Mouse (Mus musculus): ENCODE data around the gene Spata17.

The Spata17 gene

GRCm38 (mm10) chr1:187086027-187086426 is 129.2 kb downstream of the Spata17 start:
- no peak for DNase-seq (ENCODE audit: low read depth)

- DNase-seq (ENCODE audit: low read depth), result no peak
These were observed 137.9 kb downstream of the Spata17 start for GRCm38 (mm10) chr1:187077352-187077751.

GRCm38 (mm10) chr1:187077043-187077334 is 138.3 kb downstream of the Spata17 start:
- DNase-seq (ENCODE audit: low read depth), result no peak

- DNase-seq (ENCODE audit: low read depth), result no peak
These were observed 138.8 kb downstream of the Spata17 start for GRCm38 (mm10) chr1:187076198-187077042.

GRCm38 (mm10) chr1:187059874-187060273 is 155.4 kb downstream of the Spata17 start:
- DNase-seq (ENCODE audit: low read depth), result no peak

GRCm38 (mm10) chr1:187054333-187054732 is 160.9 kb downstream of the Spata17 start:
- DNase-seq (ENCODE audit: low read depth), result no peak

GRCm38 (mm10) chr1:187053862-187054261 is 161.4 kb downstream of the Spata17 start:
- DNase-seq (ENCODE audit: low read depth), result no peak

- DNase-seq (ENCODE audit: low read depth), result no peak
These were observed 162.7 kb downstream of the Spata17 start for GRCm38 (mm10) chr1:187052532-187052931.

- no peak for DNase-seq (ENCODE audit: low read depth)
These were observed 164.0 kb downstream of the Spata17 start for GRCm38 (mm10) chr1:187051296-187051695.

- no peak for DNase-seq (ENCODE audit: low read depth)
These were observed 166.5 kb downstream of the Spata17 start for GRCm38 (mm10) chr1:187048681-187049288.

GRCm38 (mm10) chr1:187044726-187045125 is 170.5 kb downstream of the Spata17 start:
- no peak for DNase-seq (ENCODE audit: low read depth)

- no peak for DNase-seq (ENCODE audit: low read depth)
These were observed 175.5 kb downstream of the Spata17 start for GRCm38 (mm10) chr1:187039801-187040200.

GRCm38 (mm10) chr1:187035785-187036184 is 179.5 kb downstream of the Spata17 start:
- DNase-seq (ENCODE audit: low read depth), result no peak

- peak; percentile 2 for DNase-seq (ENCODE audit: low read depth)
These were observed 183.5 kb downstream of the Spata17 start for GRCm38 (mm10) chr1:187031796-187032195.

- no peak for DNase-seq (ENCODE audit: low read depth)
These were observed 186.4 kb downstream of the Spata17 start for GRCm38 (mm10) chr1:187028841-187029240.

- DNase-seq (ENCODE audit: low read depth), result no peak
These were observed 195.3 kb downstream of the Spata17 start for GRCm38 (mm10) chr1:187020011-187020410.

- DNase-seq (ENCODE audit: low read depth), result no peak
These were observed 199.1 kb downstream of the Spata17 start for GRCm38 (mm10) chr1:187016116-187016515.

GRCm38 (mm10) chr1:187015673-187016072 is 199.6 kb downstream of the Spata17 start:
- no peak for DNase-seq (ENCODE audit: low read depth)

- DNase-seq (ENCODE audit: low read depth), result no peak
These were observed 201.1 kb downstream of the Spata17 start for GRCm38 (mm10) chr1:187014141-187014540.

GRCm38 (mm10) chr1:187011601-187012000 is 203.7 kb downstream of the Spata17 start:
- DNase-seq (ENCODE audit: low read depth), result no peak

- no peak for DNase-seq (ENCODE audit: low read depth)
These were observed 205.2 kb downstream of the Spata17 start for GRCm38 (mm10) chr1:187010071-187010470.

GRCm38 (mm10) chr1:187008236-187008635 is 207.0 kb downstream of the Spata17 start:
- DNase-seq (ENCODE audit: low read depth), result no peak

- DNase-seq (ENCODE audit: low read depth), result no peak
These were observed 208.9 kb downstream of the Spata17 start for GRCm38 (mm10) chr1:187006227-187006925.
